Mouse (Mus musculus) testis, postnatal 14 days (tissue): ENCODE data around the gene Vdac2.

ENCODE experiments used
- DNase-seq: peaks from one replicate; pipeline ENCODE4 v3.0.0; 2021; ENCODE audit warnings: low spot score

The Vdac2 gene

DNA sequence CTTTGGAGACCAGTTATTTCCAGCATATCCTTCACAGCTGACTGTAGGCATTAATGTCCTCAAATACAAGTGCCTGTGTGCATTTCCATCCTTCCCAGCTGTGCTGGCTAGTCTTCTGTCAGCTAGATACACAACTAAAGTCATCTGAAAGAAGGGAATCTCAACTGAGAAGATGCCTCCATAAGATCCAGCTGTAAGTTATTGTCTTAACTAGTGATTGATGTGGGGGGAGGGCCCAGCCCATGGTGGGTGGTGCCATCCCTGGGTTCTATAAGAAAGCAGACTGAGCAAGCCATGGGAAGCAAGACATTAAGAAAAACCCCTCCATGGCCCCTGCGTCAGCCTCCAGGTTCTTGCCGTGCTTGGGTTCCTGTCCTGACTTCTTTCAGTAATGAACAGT, at the start of gene Vdac2:
Gene Vdac2 (plus strand): TSS at position 301 of the 400 bp plus-strand sequence.
- no peak for DNase-seq

DNA sequence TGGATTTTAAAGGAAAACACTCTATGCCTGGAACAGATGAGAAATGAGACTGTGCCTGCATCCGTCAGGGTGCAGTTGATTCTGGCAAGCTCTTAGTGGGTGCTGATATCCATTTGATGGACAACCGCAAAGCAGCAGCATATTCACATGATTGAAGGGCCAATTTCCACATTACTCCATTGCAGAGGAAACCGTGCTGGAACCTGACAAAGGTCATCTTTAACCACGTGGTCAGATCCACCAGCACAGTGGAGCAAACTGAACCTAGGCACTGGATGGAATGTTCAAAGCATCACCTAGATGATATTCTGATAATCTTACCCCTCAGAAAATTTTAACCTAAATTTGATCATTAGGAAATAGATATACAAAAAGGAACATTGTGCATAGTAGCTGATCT, 48.8 kb upstream of the Vdac2 start:
- no peak for DNase-seq

- DNase-seq = no peak
These were observed 38.5 kb upstream of the Vdac2 start for GRCm38 (mm10) chr14:21786500-21786899.

- DNase-seq = no peak
These were observed 37.7 kb upstream of the Vdac2 start for GRCm38 (mm10) chr14:21787374-21787773.

DNA sequence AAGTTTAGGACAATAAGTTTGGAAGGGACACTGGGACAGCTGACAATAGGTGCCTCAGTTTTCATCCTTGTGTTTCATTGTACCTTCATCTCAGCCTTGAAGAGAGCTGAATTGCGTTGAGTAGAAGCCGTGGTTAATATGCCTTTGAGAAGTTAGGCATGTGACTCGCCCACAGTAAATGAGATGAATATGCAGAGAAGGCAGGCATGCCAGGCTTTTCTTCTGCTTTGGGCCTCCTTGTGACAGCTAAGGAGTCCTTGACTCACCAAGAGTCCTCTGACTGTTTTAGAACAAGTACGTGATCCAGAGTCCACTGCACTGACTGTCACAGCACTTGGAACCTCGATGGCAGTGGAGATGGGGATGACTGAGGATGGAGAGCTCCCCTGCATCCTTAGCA, 36.9 kb upstream of the Vdac2 start:
- no peak for DNase-seq

DNA sequence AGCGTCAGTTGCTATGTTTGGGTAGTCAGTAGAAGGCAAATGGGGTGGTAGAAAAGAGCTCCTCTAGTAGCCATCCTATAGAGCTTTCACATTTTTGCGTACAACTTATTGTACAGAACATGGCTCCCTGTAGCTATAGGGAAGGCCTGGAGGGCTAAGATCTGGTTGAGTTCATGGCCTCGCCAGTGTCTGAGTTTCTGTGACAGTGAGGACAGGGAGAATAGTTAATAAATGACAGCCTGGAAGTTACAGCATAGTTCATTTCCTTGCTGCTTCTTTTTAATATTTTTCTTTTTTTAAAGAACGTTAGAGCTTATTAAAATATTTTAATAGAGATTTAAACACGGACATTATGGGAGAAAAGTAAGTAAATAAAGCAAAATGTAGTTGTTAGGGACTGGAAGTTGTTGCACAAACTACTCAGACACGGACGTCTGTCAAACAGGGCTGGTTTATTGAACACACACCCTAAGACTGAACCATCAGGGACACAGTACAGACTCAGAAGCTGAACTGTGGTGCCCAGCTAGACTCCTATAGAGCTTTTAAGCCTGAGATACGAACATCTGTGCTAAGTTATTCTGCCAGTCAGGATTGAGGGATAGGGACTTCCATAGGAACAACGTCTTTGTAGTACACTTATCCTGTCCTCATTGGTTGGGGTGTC, 34.3 kb upstream of the Vdac2 start:
- no peak for DNase-seq

GRCm38 (mm10) chr14:21791722-21792121, 33.3 kb upstream of the Vdac2 start:
- no peak for DNase-seq

- DNase-seq = no peak
These were observed 32.8 kb upstream of the Vdac2 start for GRCm38 (mm10) chr14:21792250-21792649.

DNA sequence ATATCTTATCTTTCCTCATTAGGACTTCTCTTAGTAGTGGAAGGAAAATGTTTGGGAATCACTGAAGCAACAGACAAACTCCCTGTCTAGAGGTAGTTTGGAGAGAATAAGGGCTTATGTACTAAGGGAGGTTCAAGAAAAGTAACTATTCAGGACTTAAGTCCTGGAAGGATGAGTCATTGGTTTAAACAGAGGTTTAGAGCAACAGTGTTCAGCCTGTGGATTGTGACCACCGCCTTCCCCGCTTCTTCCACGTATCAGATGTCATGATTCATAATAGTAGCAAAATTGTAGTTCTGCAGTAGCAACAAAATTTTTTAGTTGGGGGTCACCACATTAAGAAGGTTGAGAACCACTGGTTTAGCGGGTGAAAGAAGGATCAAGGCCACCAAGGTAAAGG, 24.4 kb upstream of the Vdac2 start:
- DNase-seq = no peak

DNA sequence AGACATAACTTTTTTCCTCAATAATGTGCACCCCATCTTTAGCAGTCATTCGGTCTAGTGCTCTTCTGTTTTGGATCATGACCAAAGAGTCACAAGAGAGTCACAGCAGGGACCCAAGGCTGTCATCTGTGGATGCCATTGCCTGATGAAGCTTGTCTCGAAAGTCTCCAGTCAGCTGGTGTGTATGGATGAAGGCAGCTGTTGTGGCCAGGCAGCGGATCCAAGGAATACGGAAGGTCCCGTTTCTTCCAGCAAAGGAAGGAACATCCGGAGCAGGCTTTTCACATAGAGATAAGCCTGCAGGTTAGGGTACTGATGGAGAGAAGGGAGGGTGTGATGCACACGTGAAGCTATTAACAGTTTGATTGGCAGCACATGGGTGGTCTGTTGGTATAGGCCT, 23.4 kb upstream of the Vdac2 start:
- no peak for DNase-seq

- no peak for DNase-seq
These were observed 22.4 kb upstream of the Vdac2 start for GRCm38 (mm10) chr14:21802543-21803206.

DNA sequence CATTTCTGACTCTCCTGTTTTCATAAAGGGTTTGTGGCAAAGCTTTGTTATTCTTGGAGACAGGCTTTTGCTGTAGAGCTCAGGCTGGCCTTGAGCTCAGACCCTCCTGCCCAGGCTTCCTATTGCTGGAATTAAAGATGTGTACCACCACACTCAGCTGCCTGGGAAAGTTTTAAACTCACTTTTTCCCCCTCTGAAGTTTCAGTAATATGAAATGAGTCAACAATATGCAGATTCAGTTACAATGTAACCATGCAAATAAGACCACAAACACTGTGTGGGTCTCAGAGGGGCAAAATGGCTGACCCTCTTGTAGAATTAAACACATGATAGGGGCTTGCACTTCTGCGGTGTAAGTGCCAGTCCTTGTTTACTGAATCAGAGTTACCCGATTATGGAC, 18.8 kb upstream of the Vdac2 start:
- no peak for DNase-seq

DNA sequence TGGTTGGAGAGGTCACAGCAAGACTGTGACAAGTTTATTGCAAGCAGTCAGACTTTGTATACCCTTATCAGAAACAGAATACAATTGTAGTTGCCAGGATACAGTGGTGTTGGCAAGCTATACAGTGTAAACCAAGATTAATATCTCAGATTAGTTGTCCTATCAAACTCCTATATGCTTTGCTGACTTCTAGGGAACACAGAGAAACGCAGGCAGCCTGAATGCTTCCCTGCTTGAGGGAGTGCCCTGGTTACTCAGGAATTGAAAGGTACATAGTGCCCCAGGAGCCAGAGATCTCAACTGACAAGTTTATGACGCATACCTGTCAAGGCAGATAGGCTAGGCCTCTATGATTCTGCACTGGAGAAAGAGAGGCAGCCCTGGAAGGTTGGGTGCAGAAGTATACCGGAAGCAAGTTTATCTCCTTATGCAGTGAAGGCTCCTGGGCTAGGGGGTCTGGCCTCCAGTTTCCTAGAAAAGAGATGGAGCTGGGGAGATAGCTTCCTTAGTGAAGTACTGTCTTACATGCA, 18.3 kb upstream of the Vdac2 start:
- no peak for DNase-seq

GRCm38 (mm10) chr14:21808208-21808922, 16.7 kb upstream of the Vdac2 start:
- DNase-seq = no peak

- DNase-seq = no peak
These were observed 15.6 kb upstream of the Vdac2 start for GRCm38 (mm10) chr14:21809418-21809817.

- no peak for DNase-seq
These were observed 13.7 kb upstream of the Vdac2 start for GRCm38 (mm10) chr14:21811301-21811700.

DNA sequence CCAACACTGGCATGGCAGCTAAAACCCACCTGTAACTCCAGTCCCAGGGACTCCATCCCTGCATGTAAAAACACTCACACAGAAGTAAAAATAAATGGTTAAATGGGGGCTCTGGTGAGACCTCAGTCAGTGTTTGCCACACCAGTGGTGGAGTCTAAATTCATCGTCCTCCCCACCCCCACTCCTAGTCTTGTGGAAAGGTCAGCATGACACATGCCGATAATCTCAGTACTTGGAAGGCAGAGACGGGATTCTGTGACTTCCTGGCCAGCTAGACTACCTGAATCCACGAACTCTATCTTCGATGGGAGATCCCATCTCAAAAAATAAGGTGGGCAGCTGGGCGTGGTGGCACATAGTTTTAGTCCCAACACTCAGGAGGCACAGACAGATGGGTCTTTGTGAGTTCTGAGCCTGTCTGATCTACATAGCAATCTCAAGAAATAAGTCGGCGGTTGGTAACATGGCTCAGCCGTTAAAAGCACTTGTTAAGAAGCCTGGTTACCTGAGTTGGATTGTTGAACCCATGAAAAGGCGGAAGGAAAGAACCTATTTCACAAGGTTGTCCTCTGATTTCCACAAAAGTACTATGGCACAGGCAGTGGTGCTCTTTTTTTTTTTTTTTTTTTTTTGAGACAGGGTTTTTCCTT, 13.2 kb upstream of the Vdac2 start:
- DNase-seq = no peak

GRCm38 (mm10) chr14:21812590-21813162, 12.4 kb upstream of the Vdac2 start:
- DNase-seq = no peak

- DNase-seq = no peak
These were observed 11.8 kb upstream of the Vdac2 start for GRCm38 (mm10) chr14:21813216-21813615.

DNA sequence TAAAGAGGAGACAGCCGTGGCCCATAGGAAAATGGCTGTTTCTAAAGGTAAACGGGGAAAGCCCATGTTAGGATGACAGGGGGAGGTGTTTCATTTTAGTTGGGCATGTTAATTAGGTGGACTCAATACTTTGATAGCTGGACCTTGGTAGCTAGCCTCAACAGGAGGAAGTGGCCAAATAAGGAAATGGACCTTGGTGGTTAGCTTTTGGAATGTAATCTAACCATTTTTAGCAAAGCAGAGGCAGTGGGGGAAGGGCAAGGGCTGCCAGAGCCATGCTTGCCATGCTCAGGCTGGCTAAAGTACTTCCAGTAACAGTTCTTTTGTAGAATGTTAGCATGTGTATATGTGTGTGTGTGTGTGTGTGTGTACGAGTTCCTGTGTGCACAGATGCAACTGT, 11.2 kb upstream of the Vdac2 start:
- no peak for DNase-seq

- no peak for DNase-seq
These were observed 10.4 kb upstream of the Vdac2 start for GRCm38 (mm10) chr14:21814606-21815005.

DNA sequence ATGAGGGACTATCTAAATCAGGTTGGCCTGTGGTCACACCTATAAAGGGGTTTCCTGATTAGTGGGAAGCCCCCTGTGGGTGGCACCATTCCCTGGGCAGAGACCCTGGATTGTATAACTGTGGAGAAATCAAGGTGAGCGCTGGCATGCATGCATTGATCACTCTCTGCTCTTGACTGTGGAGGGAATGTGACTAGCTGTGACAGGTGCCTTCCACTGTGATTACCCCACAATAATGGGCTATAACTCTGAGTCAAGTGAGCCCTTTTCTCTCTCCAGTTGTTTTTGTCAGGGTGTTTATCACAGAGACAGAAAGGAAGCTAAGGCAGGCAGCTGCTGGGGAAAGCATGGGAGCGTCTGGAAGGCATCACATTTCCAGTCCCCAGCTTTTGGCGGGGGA, 8.8 kb upstream of the Vdac2 start:
- DNase-seq = no peak
